Mouse (Mus musculus) liver, postnatal 0 days (tissue): ENCODE measurements around the gene Odf3. TPM values are rescaled to one million over a fixed set of nuclear protein-coding genes. Genes with fewer than 3 reads are reported as not detected.
A peak's percentile ranks its signal among the peaks of the same experiment; 100 is the strongest.
"Not testable (repeated sequence)": the region's sequence is repeated elsewhere in the genome, so short reads cannot be mapped to it uniquely, and the experiment has no call there.

Source experiments
- ATAC-seq: fragments of 200-750 bp; cut with Nextera tagmentation; 2 replicates; pipeline ENCODE4 v1.8.0; 2017; ENCODE audit warnings: mild to moderate bottlenecking, moderate library complexity
- DNase-seq: peaks from one replicate; pipeline ENCODE4 v3.0.0-alpha.2; 2016
- H3K27ac ChIP-seq: fragments of 300-500 bp; sonication (generic); 2 replicates; pipeline ENCODE4 v1.5.1; 2014; ENCODE audit warnings: antibody characterized with exemption, moderate library complexity, mild to moderate bottlenecking, low read depth
- H3K27me3 ChIP-seq: fragments of 300-500 bp; sonication (generic); 2 replicates; pipeline ENCODE4 v1.6.1; 2014; ENCODE audit warnings: low read length, control low read depth, mixed read lengths; ENCODE audit not compliant: insufficient read depth
- H3K36me3 ChIP-seq: fragments of 300-500 bp; sonication (generic); replicated peaks from 2 replicates; pipeline ENCODE4 v1.6.1; 2014; ENCODE audit warnings: mild to moderate bottlenecking, control low read depth, low read length, moderate library complexity, mixed read lengths; ENCODE audit not compliant: insufficient read depth
- H3K4me1 ChIP-seq: fragments of 300-500 bp; sonication (generic); 2 replicates; pipeline ENCODE4 v1.6.1; 2014; ENCODE audit warnings: antibody characterized with exemption, mild to moderate bottlenecking, control low read depth; ENCODE audit not compliant: insufficient read depth
- H3K4me2 ChIP-seq: fragments of 300-500 bp; sonication (generic); 2 replicates; pipeline ENCODE4 v1.6.1; 2014; ENCODE audit warnings: low read depth, mild to moderate bottlenecking, low read length, moderate library complexity, mixed read lengths
- H3K4me3 ChIP-seq: fragments of 300-500 bp; sonication (generic); 2 replicates; pipeline ENCODE4 v1.5.1; 2014; ENCODE audit warnings: low read depth, low read length
- H3K9ac ChIP-seq: fragments of 300-500 bp; sonication (generic); replicated peaks from 2 replicates; pipeline ENCODE4 v1.6.1; 2014; ENCODE audit warnings: mild to moderate bottlenecking, moderate library complexity
- H3K9me3 ChIP-seq: fragments of 300-500 bp; sonication (generic); 2 replicates; pipeline ENCODE4 v1.6.1; 2016; ENCODE audit warnings: mild to moderate bottlenecking, control low read depth, low read length, mixed read lengths
- CTCF ChIP-seq: sonication (generic); IDR thresholded peaks from 2 replicates; pipeline ENCODE4 v1.5.1; 2016; ENCODE audit warnings: antibody characterized with exemption, low read depth
- EP300 ChIP-seq: IDR thresholded peaks from 2 replicates; pipeline ENCODE4 v1.6.1; 2016; ENCODE audit warnings: antibody characterized with exemption, low read depth, mild to moderate bottlenecking
- WGBS: fragments of 180-500 bp; shearing (Covaris S2); extraction: QIAGEN DNeasy Blood & Tissue Kit; methylation state at CpG from one replicate; pipeline ENCODE4 v1.1.7; 2014; ENCODE audit not compliant: insufficient replicate concordance; 5-methylcytosine and 5-hydroxymethylcytosine counted together
- polyA plus RNA-seq: library from polyadenylated mRNA; unstranded; fragments of >200 nt; fragmentation: Nextera tagmentation; extraction: Ambion mirVana; gene quantifications from 2 replicates; pipeline ENCODE4 v1.2.1, GENCODE M21; 2015

Gene Odf3
- polyA plus RNA-seq, 1 experiment from 2014 or later = not detected

GRCm38 (mm10) chr7:140882469-140882803, 34.8 kb downstream of the Odf3 start:
- DNase-seq (no peak), ATAC-seq (peak; percentile 8)
- peaks cover 22% of the 10 kb centered on the region for H3K4me1 ChIP-seq
- H3K27ac ChIP-seq = peak overlapping the region; percentile 93
- TF ChIP-seq EP300 = no peak
- TF ChIP-seq CTCF = no peak
- 3% methylated on average over 12 of the region's 12 CpGs for WGBS
- peak overlapping the region; percentile 90 for H3K9ac ChIP-seq
- H3K4me3 ChIP-seq = peak overlapping the region; percentile 88
- no peaks in the 10 kb centered on the region for H3K9me3 ChIP-seq
- H3K4me2 ChIP-seq = peak overlapping the region; percentile 89
- H3K27me3 ChIP-seq = no peaks in the 10 kb centered on the region
- H3K36me3 ChIP-seq = peaks cover 26% of the 10 kb centered on the region

DNA sequence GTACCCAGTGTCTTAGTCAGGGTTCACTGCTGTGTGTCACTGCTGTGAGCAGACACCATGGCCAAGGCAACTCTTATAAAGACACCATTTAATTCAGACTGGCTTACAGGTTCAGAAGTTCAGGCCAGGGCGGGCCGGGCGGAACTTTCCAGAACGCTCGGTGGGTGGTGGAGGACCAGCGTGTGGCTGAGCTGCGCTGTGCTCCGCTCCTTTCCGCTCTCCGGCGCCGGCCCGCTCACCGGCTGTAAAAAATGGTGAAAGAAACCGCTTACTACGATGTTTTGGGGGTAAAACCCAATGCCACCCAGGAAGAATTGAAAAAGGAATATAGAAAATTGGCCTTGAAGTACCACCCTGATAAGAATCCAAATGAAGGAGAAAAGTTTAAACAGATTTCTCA, 43.0 kb downstream of the Odf3 start:
- not testable (repeated sequence) for H3K27ac ChIP-seq, H3K4me2 ChIP-seq, H3K9me3 ChIP-seq, ATAC-seq, DNase-seq, H3K27me3 ChIP-seq, H3K4me1 ChIP-seq, H3K9ac ChIP-seq, H3K4me3 ChIP-seq
- 94% methylated on average over 16 of the region's 16 CpGs for WGBS
- peaks cover 67% of the 10 kb centered on the region for H3K36me3 ChIP-seq

- Histone ChIP-seq H3K9ac (no peak overlapping the region), H3K4me3 (no peak overlapping the region), H3K27me3 (no peaks in the 10 kb centered on the region), H3K9me3 (no peaks in the 10 kb centered on the region), H3K36me3 (peaks cover 59% of the 10 kb centered on the region), H3K27ac (no peak overlapping the region), H3K4me1 (no peaks in the 10 kb centered on the region), H3K4me2 (no peak overlapping the region)
- 84% methylated on average over 7 of the region's 7 CpGs for WGBS
- ATAC-seq (no peak), DNase-seq (no peak)
- TF ChIP-seq EP300 (no peak), CTCF (no peak)
These were observed 46.4 kb downstream of the Odf3 start for GRCm38 (mm10) chr7:140894031-140894430.

GRCm38 (mm10) chr7:140894611-140895010, 47.0 kb downstream of the Odf3 start:
- WGBS = 89% methylated on average over 3 of the region's 3 CpGs
- no peak for DNase-seq
- peaks cover 57% of the 10 kb centered on the region for H3K36me3 ChIP-seq

DNA sequence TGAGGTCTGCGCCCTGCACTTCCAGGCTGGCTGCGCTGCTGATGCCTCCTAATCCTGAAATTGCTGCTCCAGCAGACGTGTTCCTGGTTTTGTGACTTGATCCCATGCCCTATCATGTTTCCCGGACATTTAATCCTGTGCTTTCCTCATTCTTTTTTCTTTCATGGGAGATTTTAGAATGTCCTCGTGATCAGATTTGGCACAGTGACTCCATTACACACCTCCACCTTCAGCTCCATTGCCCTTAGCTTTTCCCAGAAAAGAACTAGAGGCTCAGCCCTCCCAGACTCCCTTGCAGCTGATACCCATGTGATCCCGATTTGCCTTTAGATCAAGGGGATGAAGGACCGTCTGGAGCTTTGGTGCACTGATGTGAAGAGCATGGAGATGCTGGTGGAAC, 50.3 kb downstream of the Odf3 start:
- Histone ChIP-seq H3K9ac (no peak overlapping the region), H3K9me3 (no peaks in the 10 kb centered on the region), H3K4me1 (no peaks in the 10 kb centered on the region), H3K27me3 (no peaks in the 10 kb centered on the region), H3K4me2 (no peak overlapping the region), H3K27ac (no peak overlapping the region), H3K36me3 (peaks cover 39% of the 10 kb centered on the region), H3K4me3 (no peak overlapping the region)
- 77% methylated on average over 7 of the region's 7 CpGs for WGBS
- no peak for TF ChIP-seq CTCF
- TF ChIP-seq EP300 = no peak
- DNase-seq (no peak), ATAC-seq (no peak)

More at GRCm38 (mm10) chr7:140894611-140895010, 47.0 kb downstream of the Odf3 start:
- no peaks in the 10 kb centered on the region for H3K27me3 ChIP-seq
- H3K4me3 ChIP-seq = no peak overlapping the region
- no peaks in the 10 kb centered on the region for H3K4me1 ChIP-seq
- ATAC-seq = no peak
- no peak overlapping the region for H3K4me2 ChIP-seq
- H3K27ac ChIP-seq = no peak overlapping the region
- TF ChIP-seq EP300 = no peak
- TF ChIP-seq CTCF = no peak
- H3K9ac ChIP-seq = no peak overlapping the region
- H3K9me3 ChIP-seq = no peaks in the 10 kb centered on the region

DNA sequence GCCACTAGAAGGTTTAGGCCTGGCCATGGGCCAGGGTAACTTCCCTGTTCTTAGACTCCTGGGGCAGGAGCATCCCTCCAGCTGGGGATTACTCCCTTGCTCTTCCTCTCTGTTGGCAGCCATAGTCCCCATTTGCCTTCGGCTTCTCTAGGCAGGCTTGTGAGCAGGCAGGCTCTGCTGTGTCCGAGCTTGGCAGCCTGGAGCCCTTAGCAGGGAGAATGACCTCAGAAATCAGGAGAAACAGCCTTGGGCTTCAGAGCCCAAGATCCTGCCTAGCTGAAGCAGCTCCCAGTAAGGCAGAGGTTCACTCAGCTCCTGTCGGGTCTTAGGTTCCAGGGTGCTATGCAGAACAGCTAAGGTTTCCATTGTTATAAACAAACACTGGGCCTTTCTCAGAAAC, 51.5 kb downstream of the Odf3 start:
- DNase-seq = no peak
- 78% methylated on average over 3 of the region's 3 CpGs for WGBS

DNA sequence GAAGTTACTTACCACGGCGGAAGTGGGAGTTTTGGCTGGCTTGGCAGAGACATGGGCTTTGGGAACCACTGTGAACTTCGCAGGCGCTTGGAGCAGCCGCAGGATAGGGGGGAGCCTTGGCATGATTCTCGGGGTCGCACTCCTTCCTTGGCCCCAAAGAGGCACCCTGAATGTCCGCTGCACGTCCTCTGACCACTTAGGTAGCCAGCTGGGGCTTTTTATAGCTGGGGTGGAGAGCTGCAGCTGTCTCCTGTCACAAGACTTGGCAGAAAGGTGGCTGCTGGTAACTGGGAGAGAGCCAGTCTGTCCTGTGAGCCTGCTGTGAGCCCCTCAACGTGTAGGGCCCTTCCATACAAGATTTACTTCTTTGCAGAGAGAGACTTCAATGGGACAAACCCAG, 52.6 kb downstream of the Odf3 start, which contains the start of gene Cox8b:
Cox8b (minus strand) TSS at position 227 of the 400 bp plus-strand sequence.
- Histone ChIP-seq H3K9me3 (no peaks in the 10 kb centered on the region), H3K27me3 (no peaks in the 10 kb centered on the region), H3K36me3 (peaks cover 24% of the 10 kb centered on the region), H3K4me1 (no peaks in the 10 kb centered on the region), H3K9ac (no peak within 1 kb of the TSS), H3K27ac (no peak within 1 kb of the TSS), H3K4me3 (no peak within 1 kb of the TSS), H3K4me2 (no peak within 1 kb of the TSS)
- no peak for TF ChIP-seq CTCF
- TF ChIP-seq EP300 = no peak
- ATAC-seq (no peak), DNase-seq (no peak)
- WGBS = 80% methylated on average over 10 of the region's 10 CpGs

More for the DNA sequence above, 51.5 kb downstream of the Odf3 start:
- no peak for TF ChIP-seq CTCF
- TF ChIP-seq EP300 = no peak
- Histone ChIP-seq H3K9ac (no peak overlapping the region), H3K4me3 (no peak overlapping the region), H3K27ac (no peak overlapping the region), H3K9me3 (no peaks in the 10 kb centered on the region), H3K36me3 (peaks cover 34% of the 10 kb centered on the region), H3K4me2 (no peak overlapping the region), H3K27me3 (no peaks in the 10 kb centered on the region), H3K4me1 (no peaks in the 10 kb centered on the region)
- ATAC-seq = no peak

Other genes starting within 250 kb of the Odf3 start
- gene Olfr46, start 246.5 kb upstream of the Odf3 start, polyA plus RNA-seq = not detected in 2 replicates
- not detected in 2 replicates for gene Olfr61, start 218.8 kb upstream of the Odf3 start, polyA plus RNA-seq
- gene Olfr53, start 201.4 kb upstream of the Odf3 start, polyA plus RNA-seq = not detected in 2 replicates
- gene Olfr539, start 187.9 kb upstream of the Odf3 start, polyA plus RNA-seq = not detected in 2 replicates
- not detected in 2 replicates for gene Olfr45, start 165.9 kb upstream of the Odf3 start, polyA plus RNA-seq
- not detected in 2 replicates for gene Olfr541, start 150.5 kb upstream of the Odf3 start, polyA plus RNA-seq
- gene Cyp2e1, start 84.1 kb upstream of the Odf3 start, polyA plus RNA-seq = 556 and 629 TPM in 2 replicates
- not detected in 2 replicates for gene Syce1, start 60.0 kb upstream of the Odf3 start, polyA plus RNA-seq
- gene Zfp941, start 25.6 kb upstream of the Odf3 start, polyA plus RNA-seq = 0.14 and 0.21 TPM in 2 replicates
- 316 TPM in 2 replicates for gene Urah, start 12.8 kb upstream of the Odf3 start, polyA plus RNA-seq
- not detected in 2 replicates for gene Scgb1c1, start 2.3 kb upstream of the Odf3 start, polyA plus RNA-seq
- gene Gm45785, start 8.5 kb downstream of the Odf3 start, polyA plus RNA-seq = not detected in 2 replicates
- gene Ric8a, start 9.2 kb downstream of the Odf3 start, polyA plus RNA-seq = 15.9 and 17.1 TPM in 2 replicates
- 30.7 and 35.9 TPM in 2 replicates for gene Bet1l, start 9.8 kb downstream of the Odf3 start, polyA plus RNA-seq
- gene Psmd13, start 34.2 kb downstream of the Odf3 start, polyA plus RNA-seq = 106 and 112 TPM in 2 replicates
- gene Sirt3, start 34.5 kb downstream of the Odf3 start, polyA plus RNA-seq = 66.2 and 66.9 TPM in 2 replicates
- 1.2 and 12.7 TPM in 2 replicates for gene Cox8b, start 52.6 kb downstream of the Odf3 start, polyA plus RNA-seq
- gene Nlrp6, start 73.1 kb downstream of the Odf3 start, polyA plus RNA-seq = 16.7 and 18.8 TPM in 2 replicates
- 5.5 and 6.3 TPM in 2 replicates for gene Pgghg, start 93.6 kb downstream of the Odf3 start, polyA plus RNA-seq
- 0.41 and 0.48 TPM in 2 replicates for gene Ifitm5, start 102.5 kb downstream of the Odf3 start, polyA plus RNA-seq
- 0.59 TPM in 1 of 2 replicates, not detected in the other for gene Gm45717, start 108.1 kb downstream of the Odf3 start, polyA plus RNA-seq
- gene Ifitm2, start 108.2 kb downstream of the Odf3 start, polyA plus RNA-seq = 798 and 816 TPM in 2 replicates
- gene Ifitm1, start 119.4 kb downstream of the Odf3 start, polyA plus RNA-seq = 33.4 and 38.6 TPM in 2 replicates
- 295 and 298 TPM in 2 replicates for gene Ifitm3, start 163.0 kb downstream of the Odf3 start, polyA plus RNA-seq
- 53.6 and 54.4 TPM in 2 replicates for gene Ifitm6, start 170.1 kb downstream of the Odf3 start, polyA plus RNA-seq
- gene Gm17387, start 181.3 kb downstream of the Odf3 start, polyA plus RNA-seq = not detected in 2 replicates
- gene B4galnt4, start 213.3 kb downstream of the Odf3 start, polyA plus RNA-seq = 0.15 and 0.34 TPM in 2 replicates
- 1.4 and 1.5 TPM in 2 replicates for gene Pkp3, start 230.4 kb downstream of the Odf3 start, polyA plus RNA-seq